Mouse (Mus musculus): Measurements from ENCODE around the gene Snx11.
"Not testable (repeated sequence)": the region's sequence is repeated elsewhere in the genome, so short reads cannot be mapped to it uniquely, and the experiment has no call there.

The Snx11 gene

DNA sequence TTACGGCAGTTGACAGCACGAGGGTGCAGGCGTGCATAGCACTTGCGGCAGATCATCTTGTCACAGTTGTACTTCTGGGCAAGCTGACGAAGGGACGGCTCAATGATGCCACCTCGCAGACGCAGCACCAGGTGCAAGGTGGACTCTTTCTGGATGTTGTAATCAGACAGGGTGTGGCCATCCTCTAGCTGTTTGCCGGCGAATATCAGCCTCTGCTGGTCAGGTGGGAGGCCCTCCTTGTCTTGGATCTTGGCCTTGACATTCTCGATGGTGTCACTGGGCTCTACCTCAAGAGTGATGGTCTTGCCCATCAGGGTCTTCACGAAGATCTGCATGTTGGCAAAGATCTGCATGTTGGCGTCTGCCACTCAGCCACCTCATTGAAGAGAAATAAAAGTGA, 18.1 kb upstream of the Snx11 start:
- no peak for DNase-seq

DNA sequence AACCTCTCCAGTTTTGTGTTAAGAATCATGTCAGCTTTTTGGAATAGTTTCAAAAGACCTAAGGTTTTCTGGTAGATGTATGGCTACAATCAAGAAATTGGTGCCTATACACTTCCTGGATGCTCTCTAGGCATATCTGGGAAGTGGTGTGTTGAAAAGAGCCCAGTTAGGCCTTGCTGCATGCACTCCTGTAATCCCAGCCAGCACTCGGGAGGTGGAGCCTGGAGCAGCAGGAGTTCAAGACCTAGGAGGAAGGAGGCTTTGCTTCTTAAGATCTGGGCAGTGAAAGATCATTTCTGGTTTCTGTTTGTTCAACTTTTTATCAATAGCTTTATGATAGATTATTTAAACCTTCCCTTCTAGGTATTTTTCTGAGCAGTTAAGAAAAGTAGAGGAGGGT, 13.3 kb upstream of the Snx11 start:
- no peak for DNase-seq

DNA sequence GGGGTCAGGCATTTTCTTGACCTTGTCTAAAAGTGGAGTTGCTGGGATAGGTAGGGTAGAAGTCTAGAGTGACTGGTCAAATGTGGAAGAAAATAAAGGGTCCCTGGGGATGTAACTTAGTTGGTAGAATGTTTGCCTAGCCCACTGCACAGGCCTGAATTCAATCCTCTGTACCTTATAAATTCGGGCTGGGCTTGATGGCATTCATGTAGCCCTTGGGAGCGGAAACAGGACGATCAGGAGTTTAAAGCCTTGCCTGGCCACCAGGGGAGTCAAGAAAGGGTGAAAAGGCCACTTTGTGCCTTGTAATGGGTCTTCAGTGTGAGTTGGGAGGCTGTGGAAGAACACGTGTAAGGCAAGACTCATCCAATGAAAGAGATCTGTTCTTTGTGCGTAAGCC, 12.6 kb upstream of the Snx11 start:
- DNase-seq = peak in 1 of 2 experiments; percentile 28

- peak; percentile 93 to 96 for DNase-seq
These were observed 11.8 kb upstream of the Snx11 start, which contains the start of gene Cbx1 for GRCm38 (mm10) chr11:96788871-96789795. Gene Cbx1 (plus strand): TSS chr11:96789127.

DNA sequence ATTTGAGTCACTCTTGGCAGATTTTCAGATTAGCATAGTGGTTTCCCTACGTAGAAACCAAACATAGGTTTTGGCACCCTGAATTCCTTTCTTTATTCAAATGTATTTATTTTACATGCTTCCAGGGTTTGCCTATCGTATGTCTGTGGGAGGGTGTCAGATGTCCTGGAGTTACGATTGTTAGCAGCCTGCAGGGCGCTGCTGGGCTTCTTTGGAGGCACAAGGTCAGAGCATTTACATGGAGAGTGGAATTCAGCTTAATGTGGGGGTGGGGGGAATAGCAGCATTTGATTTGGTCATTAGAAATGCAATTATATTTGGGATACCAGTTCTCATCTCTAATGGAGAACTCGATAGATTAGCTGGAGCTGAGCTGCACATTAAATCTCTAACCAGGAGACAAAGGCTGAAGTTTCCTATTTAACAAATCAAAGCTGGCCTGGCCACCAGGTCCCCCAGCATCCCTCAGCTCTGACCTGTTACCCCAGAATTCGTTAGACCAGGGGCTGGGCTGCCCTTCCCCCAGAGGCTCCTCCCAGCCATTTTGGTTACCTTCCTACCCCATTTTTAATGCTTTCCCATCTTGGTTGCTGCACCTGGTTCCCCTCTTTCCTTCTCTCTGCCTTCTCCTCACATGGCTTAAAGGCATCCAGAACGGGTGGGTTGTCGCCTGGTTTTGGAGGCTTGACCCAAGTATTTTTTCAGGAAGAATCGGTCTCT, 9.5 kb upstream of the Snx11 start:
- DNase-seq = no peak

DNA sequence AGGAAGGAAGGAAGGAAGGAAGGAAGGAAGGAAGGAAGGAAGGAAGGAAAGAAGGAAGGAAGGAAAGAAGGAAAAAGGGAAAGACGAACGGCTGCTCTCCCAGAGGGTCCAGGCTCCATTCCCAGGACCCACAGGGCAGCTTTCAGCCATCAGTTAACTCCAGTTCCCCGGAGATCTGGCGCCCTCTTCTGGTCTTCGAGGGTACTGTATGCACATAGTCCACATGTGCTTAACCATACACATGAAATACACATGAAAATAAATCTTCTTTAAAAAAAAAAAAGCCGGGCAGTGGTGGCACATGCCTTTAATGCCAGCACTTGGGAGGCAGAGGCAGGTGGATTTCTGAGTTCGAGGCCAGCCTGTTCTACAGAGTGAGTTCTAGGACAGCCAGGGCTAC, 7.5 kb upstream of the Snx11 start:
- DNase-seq = peak; percentile 92

- no peak for DNase-seq
These were observed 4.1 kb upstream of the Snx11 start for GRCm38 (mm10) chr11:96781425-96781824.

GRCm38 (mm10) chr11:96780306-96780705, 2.9 kb upstream of the Snx11 start:
- no peak for DNase-seq

DNA sequence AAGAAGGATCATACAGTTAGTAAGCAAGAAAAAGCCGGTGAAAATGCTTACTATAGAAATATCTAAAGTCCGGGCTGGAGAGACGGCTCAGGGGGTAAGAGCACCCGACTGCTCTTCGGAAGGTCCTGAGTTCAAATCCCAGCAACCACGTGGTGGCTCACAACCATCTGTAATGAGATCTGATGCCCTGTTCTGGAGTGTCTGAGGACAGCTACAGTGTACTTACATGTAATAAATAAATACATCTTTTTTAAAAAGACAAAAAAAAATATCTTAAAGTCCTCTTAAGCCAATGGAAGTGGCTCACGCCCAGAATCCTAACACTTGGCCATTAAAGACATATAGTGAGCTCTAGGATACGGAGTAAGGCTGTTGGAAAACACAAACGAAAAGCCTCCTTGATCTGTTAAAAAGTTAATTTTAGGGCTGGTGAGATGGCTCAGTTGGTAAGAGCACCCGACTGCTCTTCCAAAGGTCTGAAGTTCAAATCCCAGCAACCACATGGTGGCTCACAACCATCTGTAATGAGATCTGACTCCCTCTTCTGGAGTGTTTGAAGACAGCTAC, 785 bp upstream of the Snx11 start:
- DNase-seq = not testable (repeated sequence)

- DNase-seq = peak in 1 of 2 experiments; percentile 56
These were observed 1.3 kb downstream of the Snx11 start for GRCm38 (mm10) chr11:96776068-96776467.

DNA sequence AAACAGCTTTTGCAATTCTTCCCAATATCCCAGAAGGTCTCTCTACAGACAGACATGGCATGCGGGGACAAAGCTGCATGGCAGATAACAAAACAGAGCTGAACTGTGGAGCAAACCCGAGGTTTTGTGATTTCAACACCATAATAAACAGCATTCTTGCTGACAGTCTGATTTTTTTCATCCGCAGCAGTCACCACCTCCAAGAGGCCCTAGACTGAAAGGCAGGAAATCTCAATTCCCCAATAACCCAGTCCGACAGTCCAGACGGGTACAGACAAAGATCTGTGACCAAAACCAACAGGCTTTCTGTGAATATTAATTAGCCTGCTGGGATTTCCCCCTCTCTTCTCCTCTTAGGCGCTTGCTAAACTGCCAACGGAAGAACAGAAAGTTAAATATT, 1.7 kb downstream of the Snx11 start:
- no peak for DNase-seq

GRCm38 (mm10) chr11:96775063-96775462, 2.3 kb downstream of the Snx11 start:
- DNase-seq = no peak

DNA sequence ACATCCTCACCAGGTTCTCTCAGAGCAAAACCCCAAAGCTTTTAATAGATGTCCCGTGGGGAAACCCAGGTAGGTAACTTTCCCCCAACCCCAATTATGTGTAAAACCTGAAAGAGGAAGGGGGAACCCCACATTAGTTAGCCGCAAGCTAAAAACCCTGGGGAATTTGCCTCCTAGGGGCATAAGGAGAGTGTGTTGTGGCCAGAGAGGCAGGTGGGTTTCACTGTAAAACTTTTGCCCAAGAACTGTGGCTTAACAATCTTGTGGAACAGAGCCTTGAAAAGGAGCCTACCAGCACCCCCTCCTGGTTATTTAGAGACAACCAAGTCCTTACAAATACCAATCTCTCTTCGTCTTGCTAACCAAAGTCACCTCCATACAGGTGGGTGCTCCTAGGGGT, 2.8 kb downstream of the Snx11 start:
- peak in 1 of 2 experiments; percentile 27 for DNase-seq

- DNase-seq = no peak
These were observed 4.9 kb downstream of the Snx11 start for GRCm38 (mm10) chr11:96772413-96772812.

- no peak for DNase-seq
These were observed 5.9 kb downstream of the Snx11 start for GRCm38 (mm10) chr11:96771274-96771975.

DNA sequence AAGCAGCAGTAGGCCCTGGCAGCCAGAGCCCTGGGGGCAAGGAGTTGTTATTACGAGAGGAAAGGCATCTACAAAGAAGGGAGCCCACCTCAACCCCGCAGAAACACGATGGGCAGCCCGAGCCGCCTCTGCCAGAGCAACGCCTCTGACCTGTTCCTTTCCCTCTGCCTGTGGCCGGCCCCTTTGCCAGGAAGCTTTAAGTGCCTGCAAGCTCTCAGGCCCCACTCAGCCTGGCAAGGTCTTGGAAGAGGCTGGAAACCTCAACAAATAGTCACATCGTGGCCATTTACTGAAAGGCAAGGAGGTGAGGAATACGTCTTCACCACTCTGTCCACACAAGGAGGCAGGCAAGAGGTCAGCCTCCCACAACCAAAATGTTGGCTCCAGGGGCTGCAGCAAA, 9.1 kb downstream of the Snx11 start:
- no peak for DNase-seq

DNA sequence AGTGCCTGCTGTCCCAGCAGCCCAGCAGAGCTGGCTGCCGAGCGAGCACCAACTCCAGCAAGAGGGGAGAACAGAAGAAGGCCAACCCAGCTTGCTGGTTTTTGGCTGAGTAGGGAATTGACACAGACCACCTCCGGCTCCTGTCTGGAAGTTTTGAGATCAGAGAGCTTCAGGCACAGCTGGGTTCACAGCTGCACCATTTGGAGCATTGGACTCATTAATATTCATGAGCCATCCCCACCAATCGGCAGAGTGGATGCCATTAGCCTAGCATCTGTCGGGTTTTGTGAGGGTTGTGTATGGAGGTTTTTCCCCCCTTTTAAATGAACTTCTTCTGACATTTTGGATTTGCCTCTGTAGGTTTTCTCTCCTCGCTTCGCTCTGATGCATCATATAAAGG, 10.3 kb downstream of the Snx11 start:
- no peak for DNase-seq

DNA sequence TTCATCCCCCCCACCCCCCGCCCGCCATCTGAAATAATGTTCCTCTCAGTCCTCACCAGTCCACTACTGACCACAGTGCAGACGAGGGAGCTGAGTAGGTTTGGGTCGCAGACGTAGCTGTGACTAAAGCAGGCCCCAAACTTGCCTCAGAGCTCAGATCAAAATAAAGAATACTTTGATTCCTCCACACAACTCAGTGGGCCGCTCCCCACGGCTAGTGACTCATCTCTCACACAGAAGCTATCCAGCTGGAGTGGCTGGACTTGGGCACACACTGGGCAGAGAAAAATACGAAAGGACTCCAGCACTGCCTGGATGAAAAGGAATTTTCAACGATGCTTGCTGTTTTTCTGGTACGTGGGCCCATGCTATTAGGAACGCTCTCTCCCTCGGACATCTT, 10.8 kb downstream of the Snx11 start:
- DNase-seq = no peak

- DNase-seq = no peak
These were observed 11.7 kb downstream of the Snx11 start for GRCm38 (mm10) chr11:96765645-96766044.

DNA sequence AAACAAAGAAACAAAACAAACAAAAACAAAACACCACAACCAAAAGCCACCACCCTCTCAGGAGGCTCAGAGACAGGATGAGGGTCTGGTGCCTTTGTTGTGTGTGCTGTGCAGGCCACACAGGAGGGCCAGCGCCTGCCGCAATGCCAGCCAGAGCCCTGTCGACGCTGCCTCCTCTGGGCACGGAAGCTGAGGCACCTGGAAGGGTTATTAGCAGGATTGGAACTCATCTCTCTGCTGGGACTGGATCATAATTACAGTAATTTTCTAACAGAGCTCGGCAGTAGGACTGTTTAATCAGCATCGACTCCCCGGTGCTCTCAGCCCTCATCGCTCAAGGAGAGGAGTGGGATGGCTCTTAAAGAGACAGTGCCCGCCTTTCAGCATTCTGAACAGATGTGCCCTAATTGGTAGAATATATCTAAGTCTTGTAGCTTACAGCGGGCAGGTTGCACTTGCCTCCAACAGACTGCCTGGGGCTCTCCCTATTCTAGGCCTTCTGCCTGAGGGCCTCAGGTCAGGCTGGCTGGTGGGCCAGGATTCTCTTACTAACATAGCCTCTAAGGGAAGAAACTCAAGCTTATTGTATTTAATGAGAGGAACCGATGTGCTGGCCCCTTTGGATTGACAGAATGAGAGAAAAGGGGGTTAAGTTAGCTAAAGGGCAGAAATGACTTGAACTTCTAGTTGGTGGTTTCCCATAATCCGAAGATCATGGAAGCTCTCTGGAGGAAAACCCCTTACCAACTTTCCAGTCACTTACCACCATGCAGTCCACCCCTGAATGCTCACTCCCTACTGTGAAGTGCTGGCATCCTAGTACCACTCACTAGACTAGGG, 12.6 kb downstream of the Snx11 start:
- DNase-seq = no peak

GRCm38 (mm10) chr11:96762742-96763470, 14.5 kb downstream of the Snx11 start:
- DNase-seq = peak in 1 of 2 experiments; percentile 26
